Mouse (Mus musculus): Measurements from ENCODE around the gene Stab2.

Gene Stab2

GRCm38 (mm10) chr10:86989838-86990237 lies 18.0 kb downstream of the Stab2 start:
- no peak for DNase-seq (ENCODE audit: low spot score in 2 of 2)

- peak in 1 of 2 experiments; percentile 11 for DNase-seq (ENCODE audit: low spot score in 2 of 2)
These were observed 31.7 kb downstream of the Stab2 start for GRCm38 (mm10) chr10:86976001-86976726.

- no peak for DNase-seq (ENCODE audit: low spot score in 2 of 2)
These were observed 34.5 kb downstream of the Stab2 start for GRCm38 (mm10) chr10:86973276-86973675.

- DNase-seq (ENCODE audit: low spot score in 2 of 2) = no peak
These were observed 35.4 kb downstream of the Stab2 start for GRCm38 (mm10) chr10:86972503-86972826.

- DNase-seq (ENCODE audit: low spot score in 2 of 2) = peak; percentile 21 to 31
These were observed 35.9 kb downstream of the Stab2 start for GRCm38 (mm10) chr10:86971680-86972502.

GRCm38 (mm10) chr10:86969346-86969745 lies 38.5 kb downstream of the Stab2 start:
- no peak for DNase-seq (ENCODE audit: low spot score in 2 of 2)

- no peak for DNase-seq (ENCODE audit: low spot score in 2 of 2)
These were observed 46.0 kb downstream of the Stab2 start for GRCm38 (mm10) chr10:86961542-86962466.

- no peak for DNase-seq (ENCODE audit: low spot score in 2 of 2)
These were observed 52.5 kb downstream of the Stab2 start for GRCm38 (mm10) chr10:86955299-86955698.

- DNase-seq (ENCODE audit: low spot score in 2 of 2) = no peak
These were observed 55.1 kb downstream of the Stab2 start for GRCm38 (mm10) chr10:86952696-86953095.

- DNase-seq (ENCODE audit: low spot score in 2 of 2) = no peak
These were observed 57.0 kb downstream of the Stab2 start for GRCm38 (mm10) chr10:86950806-86951205.

GRCm38 (mm10) chr10:86949886-86950285 lies 57.9 kb downstream of the Stab2 start:
- DNase-seq (ENCODE audit: low spot score in 2 of 2) = no peak

- DNase-seq (ENCODE audit: low spot score in 2 of 2) = no peak
These were observed 60.3 kb downstream of the Stab2 start for GRCm38 (mm10) chr10:86947541-86947940.

GRCm38 (mm10) chr10:86940591-86940990 lies 67.2 kb downstream of the Stab2 start:
- no peak for DNase-seq (ENCODE audit: low spot score in 2 of 2)

- no peak for DNase-seq (ENCODE audit: low spot score in 2 of 2)
These were observed 73.4 kb downstream of the Stab2 start for GRCm38 (mm10) chr10:86934376-86934775.

GRCm38 (mm10) chr10:86933906-86934305 lies 73.9 kb downstream of the Stab2 start:
- DNase-seq (ENCODE audit: low spot score in 2 of 2) = no peak

GRCm38 (mm10) chr10:86933180-86933695 lies 74.6 kb downstream of the Stab2 start:
- peak; percentile 4 to 5 for DNase-seq (ENCODE audit: low spot score in 2 of 2)

- DNase-seq (ENCODE audit: low spot score in 2 of 2) = no peak
These were observed 84.2 kb downstream of the Stab2 start for GRCm38 (mm10) chr10:86923602-86924001.

- no peak for DNase-seq (ENCODE audit: low spot score in 2 of 2)
These were observed 92.2 kb downstream of the Stab2 start for GRCm38 (mm10) chr10:86915595-86915994.

GRCm38 (mm10) chr10:86908562-86908961 lies 99.3 kb downstream of the Stab2 start:
- no peak for DNase-seq (ENCODE audit: low spot score in 2 of 2)

GRCm38 (mm10) chr10:86907043-86907442 lies 100.8 kb downstream of the Stab2 start:
- DNase-seq (ENCODE audit: low spot score in 2 of 2) = no peak

- DNase-seq (ENCODE audit: low spot score in 2 of 2) = no peak
These were observed 112.3 kb downstream of the Stab2 start for GRCm38 (mm10) chr10:86895531-86895930.

GRCm38 (mm10) chr10:86891066-86891465 lies 116.8 kb downstream of the Stab2 start:
- DNase-seq (ENCODE audit: low spot score in 2 of 2) = no peak

Data from urinary bladder, postnatal 36 days (tissue).